Mouse (Mus musculus): ENCODE data around the gene ccdc198. TPM values are rescaled to one million over a fixed set of nuclear protein-coding genes. Genes with fewer than 3 reads are reported as not detected.
"Not testable (repeated sequence)": the region's sequence is repeated elsewhere in the genome, so short reads cannot be mapped to it uniquely, and the experiment has no call there.

Gene ccdc198
- not detected for total RNA-seq (2021)

- DNase-seq (ENCODE audit: low spot score): no peak
- intact Hi-C loops (cut with DNase I): no loop called here
These were observed at the start of gene ccdc198 for GRCm38 (mm10) chr14:49245126-49245714. Gene ccdc198 (minus strand): TSS chr14:49245474.

- DNase-seq (ENCODE audit: low spot score): no peak
- intact Hi-C loops (cut with DNase I): no loop called here
These were observed 48.7 kb upstream of the ccdc198 start for GRCm38 (mm10) chr14:49293802-49294449.

GRCm38 (mm10) chr14:49290029-49290745, 44.9 kb upstream of the ccdc198 start:
- intact Hi-C loops (cut with DNase I): no loop called here
- DNase-seq (ENCODE audit: low spot score): no peak

- intact Hi-C loops (cut with DNase I): no loop called here
- no peak for DNase-seq (ENCODE audit: low spot score)
These were observed 38.7 kb upstream of the ccdc198 start for GRCm38 (mm10) chr14:49283784-49284655.

- DNase-seq (ENCODE audit: low spot score): no peak
- intact Hi-C loops (cut with DNase I): no loop called here
These were observed 33.6 kb upstream of the ccdc198 start for GRCm38 (mm10) chr14:49278880-49279279.

- intact Hi-C loops (cut with DNase I); DNase-seq (ENCODE audit: low spot score): not testable (repeated sequence)
These were observed 33.2 kb upstream of the ccdc198 start for GRCm38 (mm10) chr14:49278479-49278878.

GRCm38 (mm10) chr14:49277642-49278041, 32.4 kb upstream of the ccdc198 start:
- no peak for DNase-seq (ENCODE audit: low spot score)
- intact Hi-C loops (cut with DNase I): no loop called here

GRCm38 (mm10) chr14:49275376-49275775, 30.1 kb upstream of the ccdc198 start:
- no peak for DNase-seq (ENCODE audit: low spot score)
- intact Hi-C loops (cut with DNase I): no loop called here

GRCm38 (mm10) chr14:49265286-49266002, 20.2 kb upstream of the ccdc198 start:
- intact Hi-C loops (cut with DNase I): no loop called here
- DNase-seq (ENCODE audit: low spot score): no peak

GRCm38 (mm10) chr14:49241522-49241921, 3.8 kb downstream of the ccdc198 start:
- DNase-seq (ENCODE audit: low spot score): no peak
- intact Hi-C loops (cut with DNase I): no loop called here

GRCm38 (mm10) chr14:49238206-49238605, 7.1 kb downstream of the ccdc198 start:
- intact Hi-C loops (cut with DNase I): loop anchor here (2.0 to 5.0 kb wide), 2 partner anchors 303 to 549 kb away; no protein-coding TSS in a partner anchor
- no peak for DNase-seq (ENCODE audit: low spot score)

GRCm38 (mm10) chr14:49234788-49235515, 10.3 kb downstream of the ccdc198 start:
- intact Hi-C loops (cut with DNase I): loop anchor here (1.0 to 5.0 kb wide), 3 partner anchors 18 to 552 kb away; no protein-coding TSS in a partner anchor
- no peak for DNase-seq (ENCODE audit: low spot score)

- intact Hi-C loops (cut with DNase I): loop anchor here (5.0 kb wide), 1 partner anchor 80 kb away; no protein-coding TSS in a partner anchor
- DNase-seq (ENCODE audit: low spot score): no peak
These were observed 13.4 kb downstream of the ccdc198 start for GRCm38 (mm10) chr14:49231845-49232244.

GRCm38 (mm10) chr14:49226986-49227385, 18.3 kb downstream of the ccdc198 start:
- no peak for DNase-seq (ENCODE audit: low spot score)
- intact Hi-C loops (cut with DNase I): no loop called here

GRCm38 (mm10) chr14:49226471-49226870, 18.8 kb downstream of the ccdc198 start:
- intact Hi-C loops (cut with DNase I): no loop called here
- no peak for DNase-seq (ENCODE audit: low spot score)

- intact Hi-C loops (cut with DNase I): no loop called here
- DNase-seq (ENCODE audit: low spot score): no peak
These were observed 23.5 kb downstream of the ccdc198 start for GRCm38 (mm10) chr14:49221771-49222170.

- intact Hi-C loops (cut with DNase I); DNase-seq (ENCODE audit: low spot score): not testable (repeated sequence)
These were observed 25.7 kb downstream of the ccdc198 start for GRCm38 (mm10) chr14:49219466-49220022.

GRCm38 (mm10) chr14:49218677-49219076, 26.6 kb downstream of the ccdc198 start:
- intact Hi-C loops (cut with DNase I): no loop called here

More at GRCm38 (mm10) chr14:49218677-49219076, 26.6 kb downstream of the ccdc198 start:
- no peak for DNase-seq (ENCODE audit: low spot score)

Measured in heart, postnatal 25 days (tissue).